Mouse (Mus musculus) layer of hippocampus, adult 11-12 months (tissue): ENCODE results near the gene Sphk1.

ENCODE experiments used
- DNase-seq: peaks from one replicate; pipeline ENCODE4 v3.0.0; 2022; ENCODE audit warnings: low spot score

The Sphk1 gene

DNA sequence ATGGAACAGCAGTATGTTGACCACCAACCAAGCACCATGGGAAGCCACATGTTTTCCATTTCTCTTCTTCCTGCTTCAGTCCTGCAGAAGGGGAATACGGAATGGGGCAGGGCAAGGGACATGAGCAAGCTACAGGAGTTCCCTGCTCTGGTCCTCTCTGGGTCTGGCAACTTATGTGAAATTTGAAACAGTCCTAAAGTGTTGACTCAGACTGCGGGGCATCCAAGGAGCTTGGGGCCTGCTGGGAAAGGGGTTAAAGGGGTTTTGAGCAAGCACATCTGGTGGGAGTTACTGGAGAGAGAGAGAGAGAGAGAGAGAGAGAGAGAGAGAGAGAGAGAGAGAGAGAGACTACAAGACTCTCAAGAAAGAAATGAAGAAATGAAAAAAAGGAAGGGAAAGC is 22.0 kb upstream of the Sphk1 start:
- DNase-seq: no peak

- DNase-seq: no peak
Measured at GRCm38 (mm10) chr11:116511301-116511868, 19.3 kb upstream of the Sphk1 start.

GRCm38 (mm10) chr11:116512154-116512553 is 18.6 kb upstream of the Sphk1 start:
- DNase-seq: no peak

GRCm38 (mm10) chr11:116512987-116513386 is 17.7 kb upstream of the Sphk1 start:
- DNase-seq: no peak

DNA sequence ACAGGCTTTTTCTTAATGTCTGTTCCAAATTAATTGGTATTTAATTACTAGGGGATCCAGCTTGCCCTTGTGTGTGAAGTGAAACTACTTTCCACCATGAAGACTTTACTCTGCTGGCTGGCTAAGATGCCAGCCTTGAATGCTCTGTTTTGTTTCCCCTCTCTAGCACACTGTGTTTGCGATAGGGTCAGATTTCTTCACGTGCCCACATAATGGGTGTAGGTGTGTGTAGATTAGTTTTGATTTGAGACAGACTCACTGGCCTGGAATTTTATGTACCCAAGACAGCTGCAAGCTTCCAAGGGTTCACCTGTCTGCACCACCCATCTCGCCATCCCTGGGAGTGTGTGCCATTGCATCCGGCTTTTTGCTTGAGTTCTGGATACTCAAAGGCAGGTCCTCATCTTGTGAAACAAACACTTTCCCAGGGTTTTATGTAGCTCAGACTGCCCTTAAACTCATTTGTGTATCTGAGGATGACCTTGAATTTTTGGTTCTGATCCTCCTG is 17.1 kb upstream of the Sphk1 start:
- DNase-seq: no peak

- DNase-seq: no peak
Measured at GRCm38 (mm10) chr11:116515330-116516020, 15.2 kb upstream of the Sphk1 start.

DNA sequence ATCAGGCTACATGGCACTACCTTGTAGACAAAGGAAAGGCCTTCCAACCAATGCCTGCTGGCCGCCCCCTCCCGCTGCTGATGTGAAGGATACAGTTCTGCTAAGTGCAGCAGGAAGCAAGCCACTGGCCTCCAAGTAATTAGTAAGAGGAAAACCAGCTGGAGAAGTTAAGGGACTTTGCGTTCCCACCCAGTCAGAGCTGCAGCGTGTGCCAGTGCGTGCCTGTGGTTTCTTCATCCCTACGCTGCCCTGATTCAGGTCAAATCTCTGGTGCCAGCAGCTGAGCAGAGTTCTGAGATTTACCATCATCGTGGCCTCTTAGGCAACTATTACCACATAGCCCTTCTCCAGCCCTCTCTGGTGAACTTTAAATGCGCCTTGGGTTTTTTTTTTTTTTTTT is 12.2 kb upstream of the Sphk1 start:
- DNase-seq: no peak

- no peak for DNase-seq
Measured at GRCm38 (mm10) chr11:116521143-116521542, 9.6 kb upstream of the Sphk1 start.

GRCm38 (mm10) chr11:116522046-116522445 is 8.7 kb upstream of the Sphk1 start:
- no peak for DNase-seq

DNA sequence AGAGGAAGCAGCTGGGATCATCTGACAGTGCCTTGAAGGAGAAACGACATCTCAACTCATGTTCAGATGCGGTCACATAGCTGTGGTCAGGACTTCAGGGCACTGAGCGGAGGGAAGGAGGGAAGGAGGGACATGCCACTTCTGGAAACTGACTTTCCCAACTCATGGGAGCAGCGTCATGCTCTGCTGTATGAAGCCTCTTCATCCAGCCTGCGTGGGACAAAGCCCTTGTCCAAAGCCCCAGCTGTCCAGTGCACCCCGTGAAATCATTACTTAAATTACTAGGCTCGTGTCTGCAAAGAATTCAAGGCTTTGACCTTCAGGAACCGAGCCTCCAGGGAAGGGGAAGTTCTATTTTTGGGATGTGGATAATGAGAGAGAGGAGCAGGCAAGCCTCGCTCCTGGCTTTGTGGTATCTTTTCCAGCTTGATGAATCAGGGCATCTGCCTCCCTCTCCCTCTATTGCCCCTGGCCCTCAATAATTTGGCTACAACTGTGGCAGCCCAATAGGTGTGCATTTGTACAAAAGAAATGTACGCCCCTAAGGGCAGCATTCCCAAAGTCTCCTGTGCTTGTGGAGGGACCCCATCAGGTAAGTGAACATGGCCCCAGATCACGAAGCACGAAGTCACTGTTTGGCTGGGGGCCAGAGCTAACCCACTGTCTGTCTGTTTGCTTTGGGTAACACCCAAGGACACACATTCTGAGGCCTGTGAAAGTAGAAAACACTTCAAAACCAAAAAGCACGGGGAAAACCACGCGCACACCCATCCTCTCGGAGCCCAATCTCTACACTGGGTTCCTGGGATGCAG is 7.6 kb upstream of the Sphk1 start:
- DNase-seq: no peak

- DNase-seq: no peak
Measured at GRCm38 (mm10) chr11:116523699-116524189, 7.0 kb upstream of the Sphk1 start.

- DNase-seq: no peak
Measured at GRCm38 (mm10) chr11:116528636-116529320, 1.9 kb upstream of the Sphk1 start.

DNA sequence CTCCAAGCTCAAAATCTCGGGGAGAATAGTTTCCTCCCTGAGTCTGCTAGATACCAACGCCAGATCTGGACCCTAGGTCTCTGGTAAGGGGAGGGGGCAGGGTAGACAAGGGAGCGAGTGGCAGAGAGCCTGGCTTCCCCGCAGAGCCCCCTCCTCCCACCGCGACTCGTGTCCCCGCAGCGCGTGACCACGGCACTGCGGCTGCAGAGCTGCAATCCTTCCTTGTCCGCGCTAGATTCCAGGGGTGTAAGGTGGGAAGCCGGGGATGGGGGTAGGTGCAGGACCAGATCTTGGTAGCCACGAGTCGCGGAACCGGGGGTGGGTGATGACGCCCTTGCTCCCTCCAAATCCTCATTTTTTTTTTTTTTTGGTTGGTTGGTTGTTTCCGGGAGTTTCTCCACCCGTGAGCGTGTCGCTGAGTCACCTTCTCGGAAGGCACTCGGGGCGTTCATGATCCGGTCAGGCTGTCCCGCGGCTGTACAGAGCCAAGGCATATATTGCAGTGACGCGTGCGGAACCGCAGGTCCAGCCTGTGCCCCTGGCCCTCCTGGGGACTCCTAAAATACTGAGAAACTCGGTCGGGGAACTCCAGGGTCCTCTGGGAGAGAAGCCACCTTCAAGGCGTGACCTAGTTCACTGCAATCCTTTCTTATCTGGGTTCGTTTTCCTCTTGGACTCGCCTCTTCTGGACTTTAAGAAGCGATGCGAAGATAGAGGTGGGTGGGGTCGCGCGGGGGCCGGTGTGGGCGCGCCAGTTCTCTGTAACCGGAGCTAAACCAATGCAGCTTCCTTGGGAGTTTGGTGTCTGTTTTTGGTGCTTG is 856 bp downstream of the Sphk1 start:
- no peak for DNase-seq

- no peak for DNase-seq
Measured at GRCm38 (mm10) chr11:116532262-116532809, 1.6 kb downstream of the Sphk1 start.

DNA sequence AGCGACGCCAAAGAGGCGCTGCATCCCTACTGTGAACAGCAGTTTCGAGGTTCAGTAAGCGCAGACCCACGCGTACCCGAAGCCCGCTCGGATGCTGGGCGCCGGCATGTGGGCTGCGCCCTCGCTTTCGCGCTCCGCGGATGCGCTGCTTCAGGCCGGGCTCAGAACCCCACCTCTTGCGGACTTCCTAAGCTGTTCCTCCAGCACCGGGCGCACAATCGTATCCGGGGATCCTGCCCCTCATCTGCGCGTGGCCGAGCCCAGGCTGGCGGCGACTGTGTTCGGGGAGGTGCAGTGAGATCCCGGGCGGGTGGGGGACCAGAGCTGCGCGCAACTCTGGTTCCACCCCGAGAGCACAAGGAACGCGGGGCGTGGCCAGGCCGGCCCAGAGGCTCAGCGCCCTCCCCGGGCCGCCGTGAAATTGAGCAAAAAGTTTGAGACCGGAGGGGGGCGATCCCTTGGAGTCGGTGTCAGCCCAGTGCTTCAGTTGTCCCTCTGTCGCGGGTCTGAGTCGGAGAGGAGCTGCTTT is 2.1 kb downstream of the Sphk1 start:
- no peak for DNase-seq

DNA sequence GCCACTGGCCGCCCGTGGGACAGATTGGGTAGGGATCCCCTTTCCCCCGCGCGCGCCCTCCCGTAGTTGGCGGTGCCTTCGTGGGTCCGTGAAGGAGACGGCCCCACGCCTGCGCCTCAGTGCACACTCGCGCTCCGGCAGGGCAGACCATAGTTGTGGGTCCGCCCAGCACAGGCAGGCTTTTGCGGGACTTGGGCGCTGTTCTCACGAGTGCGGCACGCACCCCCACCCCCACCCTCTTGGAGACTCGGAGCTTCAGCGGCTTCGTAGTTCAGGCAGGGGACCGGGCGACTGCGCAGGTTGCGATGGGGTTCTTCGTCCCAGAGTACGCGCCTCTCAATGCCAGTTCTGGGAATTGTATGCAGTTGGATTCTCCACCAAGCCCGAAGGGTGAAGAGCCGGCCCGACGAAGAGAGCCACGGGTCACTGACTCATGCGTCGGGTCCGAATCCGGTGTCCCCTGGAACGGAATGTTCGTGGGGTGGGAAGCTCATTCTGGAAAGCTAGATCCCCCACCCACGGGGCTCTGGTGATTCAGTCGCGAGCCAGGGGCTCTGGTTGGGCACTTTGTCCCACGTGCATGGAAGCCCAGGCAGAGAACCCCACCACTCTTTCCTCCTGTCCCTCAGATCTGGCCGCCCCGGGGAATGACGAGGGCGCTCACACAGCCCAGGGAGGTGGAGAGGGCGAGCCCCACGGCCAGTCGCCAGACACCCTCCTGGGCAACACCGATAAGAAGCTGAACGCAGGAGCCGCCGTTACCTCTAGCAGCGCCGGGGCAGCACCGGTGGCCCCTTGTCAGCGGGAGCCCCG is 2.8 kb downstream of the Sphk1 start:
- no peak for DNase-seq

GRCm38 (mm10) chr11:116534154-116534865 is 3.6 kb downstream of the Sphk1 start:
- DNase-seq: peak; percentile 59

GRCm38 (mm10) chr11:116536685-116537084 is 6.0 kb downstream of the Sphk1 start:
- DNase-seq: no peak

DNA sequence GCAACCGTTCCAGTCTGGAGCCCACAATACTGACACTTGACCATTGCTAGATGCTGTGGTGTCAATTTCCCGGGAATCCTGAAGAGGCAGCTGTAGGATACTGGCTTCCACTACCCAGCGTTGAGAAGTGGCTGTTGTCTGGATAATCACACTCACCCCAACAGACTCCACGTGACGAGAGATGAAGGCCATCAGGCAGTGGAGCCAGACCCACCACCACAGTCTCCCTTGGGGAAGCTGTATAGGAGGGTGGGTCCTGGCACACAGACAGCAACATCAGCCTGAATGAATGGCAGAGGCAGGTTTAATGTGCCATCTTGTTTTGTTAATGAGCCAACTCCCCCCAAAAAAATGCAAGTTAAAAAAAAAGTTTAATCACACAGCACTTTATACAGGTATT is 6.7 kb downstream of the Sphk1 start:
- DNase-seq: no peak
